Mouse (Mus musculus) kidney, postnatal 25 days (tissue): ENCODE results near the gene Gm49337.

Experiments
- DNase-seq, 2 experiments: peaks; one replicate each; pipeline ENCODE4 v3.0.0; 2021; ENCODE audit warnings: mixed read lengths in 2 of 2

Gm49337 gene

DNA sequence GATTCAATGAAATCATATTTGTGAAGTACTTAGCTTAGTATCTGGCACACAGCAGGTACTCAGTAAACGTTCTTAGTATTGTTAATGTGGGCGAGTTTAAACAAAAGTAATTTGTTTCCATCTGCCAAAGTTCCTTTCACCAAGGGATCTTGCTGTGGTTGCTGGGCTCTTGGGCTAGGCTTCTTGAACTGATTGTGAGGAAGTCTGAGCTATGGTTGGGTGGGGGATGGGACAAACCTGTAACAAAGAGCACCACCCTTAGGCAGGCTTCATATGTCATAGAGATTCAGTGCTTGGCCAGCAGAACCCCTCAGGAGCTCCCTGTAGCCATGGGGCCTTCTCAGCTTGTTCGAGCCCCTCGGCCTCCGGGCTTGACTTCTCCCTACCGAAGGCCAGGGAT, at the start of gene Gm49337, which contains the start of gene 1700042G07Rik:
TSS of gene Gm49337 (plus strand) at position 313 of the 400 bp plus-strand sequence.
TSS of gene 1700042G07Rik (plus strand) at position 301 of the 400 bp plus-strand sequence.
- DNase-seq, result no peak

DNA sequence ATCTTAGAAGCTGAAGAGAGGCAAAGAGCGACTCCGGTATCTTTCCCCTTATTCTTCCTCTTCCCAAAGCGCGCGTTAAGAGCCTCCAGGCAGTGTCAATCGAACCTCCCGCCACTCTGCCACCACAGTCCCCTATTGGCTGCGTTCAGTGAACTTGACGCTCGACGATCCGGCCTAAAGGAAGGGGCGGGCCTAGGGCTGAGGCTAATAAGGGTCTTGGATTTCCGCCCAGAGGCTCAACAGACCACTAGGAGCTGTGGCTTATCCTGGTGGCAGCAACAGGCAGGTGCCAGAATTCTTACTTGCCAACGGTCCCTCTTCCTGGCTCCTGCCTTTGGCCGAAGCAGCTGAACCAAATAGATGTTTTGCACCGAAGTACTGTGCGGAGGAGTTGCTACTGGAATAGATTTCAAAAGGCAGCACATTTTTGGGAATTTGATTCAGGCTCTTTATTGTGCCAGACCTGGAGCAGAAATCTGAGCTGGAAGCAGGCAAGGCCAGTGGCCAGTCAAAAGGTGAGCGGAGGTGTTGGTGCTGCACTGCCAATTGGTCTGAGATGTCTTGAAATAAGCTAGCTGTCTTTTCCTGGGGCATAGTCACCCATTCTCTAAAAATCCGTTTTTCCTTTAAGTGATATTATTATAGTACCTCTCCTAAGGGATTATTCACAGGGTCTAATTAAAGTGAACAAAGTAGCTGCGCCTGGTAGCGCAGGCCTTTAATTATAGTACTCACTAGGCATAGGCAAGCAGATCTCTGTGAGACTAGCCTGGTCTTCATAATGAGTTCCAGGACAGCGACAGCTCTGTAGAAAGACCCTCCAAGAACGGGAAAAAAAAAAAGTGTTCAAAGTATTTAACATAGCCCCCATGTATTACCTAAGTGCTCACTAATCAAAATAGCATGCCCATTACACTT, 49.3 kb upstream of the Gm49337 start, which contains the start of the genes Rad54l and Pomgnt1:
TSS of gene Rad54l (minus strand) at position 89 of the 918 bp plus-strand sequence.
TSS of gene Pomgnt1 (plus strand) at position 239 of the 918 bp plus-strand sequence.
- DNase-seq, result peak; percentile 87 to 93

DNA sequence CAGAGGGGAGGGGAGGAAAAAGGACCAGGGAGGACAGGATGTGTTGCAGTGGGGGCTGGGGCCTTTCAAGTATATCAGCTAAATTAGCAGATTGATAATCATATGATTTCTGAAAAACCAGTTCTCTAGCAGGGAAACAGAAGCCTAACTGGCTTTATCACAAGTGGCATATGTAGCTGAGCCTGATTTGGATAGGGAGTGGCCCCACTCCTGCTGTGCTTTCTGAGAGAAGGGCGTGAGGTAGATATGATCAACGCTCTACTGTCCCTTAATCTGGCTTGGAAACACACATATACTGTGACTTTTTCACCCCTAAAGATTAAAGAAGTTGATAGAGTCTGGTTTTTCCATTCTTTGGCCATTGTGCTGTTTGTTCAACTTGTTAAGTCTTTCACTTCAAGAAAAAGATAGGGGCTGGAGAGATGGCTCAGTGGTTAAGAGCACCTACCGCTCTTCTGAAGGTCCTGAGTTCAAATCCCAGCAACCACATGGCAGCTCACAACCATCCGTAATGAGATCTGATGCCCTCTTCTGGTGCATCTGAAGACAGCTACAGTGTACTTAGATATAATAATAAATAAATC, 47.3 kb upstream of the Gm49337 start:
- DNase-seq, result no peak

DNA sequence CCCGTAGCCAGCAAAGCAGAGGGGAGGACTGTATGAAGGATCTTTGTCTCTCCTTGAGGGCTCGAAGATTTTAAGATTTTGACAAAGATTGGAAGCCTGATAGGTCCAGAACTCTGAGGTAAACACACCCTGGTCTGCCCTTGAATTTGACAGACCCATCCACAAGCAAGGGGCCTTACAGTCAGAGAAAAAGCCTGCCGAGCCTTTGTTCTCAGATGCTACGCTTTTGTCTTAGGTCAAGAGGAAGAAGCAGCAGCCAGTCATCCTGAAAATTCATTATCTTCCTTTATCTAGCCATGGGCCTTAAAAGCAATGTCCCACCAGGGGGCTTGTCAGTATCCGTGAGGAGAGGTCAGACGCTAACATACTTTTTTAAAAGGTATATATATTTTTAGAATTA, 45.2 kb upstream of the Gm49337 start:
- DNase-seq, result no peak

DNA sequence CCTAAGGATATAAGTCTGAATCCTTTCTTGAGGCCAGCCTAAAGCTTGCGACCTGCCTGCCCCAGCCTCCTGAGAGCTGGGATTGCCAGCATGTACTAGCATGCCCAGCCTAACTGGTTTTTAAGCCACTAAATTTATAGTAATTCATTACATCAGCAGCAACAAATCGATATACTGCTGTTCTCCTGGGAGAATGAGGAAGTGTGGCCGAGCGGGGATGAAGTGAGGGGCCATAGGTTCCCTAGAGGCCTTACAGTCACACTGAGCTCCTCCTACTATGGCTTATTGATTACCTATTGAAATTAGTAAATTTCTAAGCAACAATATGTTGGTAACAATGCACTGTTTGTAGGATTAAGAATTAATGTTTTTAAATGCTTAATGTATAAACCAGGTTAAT, 40.1 kb upstream of the Gm49337 start:
- DNase-seq, result no peak

DNA sequence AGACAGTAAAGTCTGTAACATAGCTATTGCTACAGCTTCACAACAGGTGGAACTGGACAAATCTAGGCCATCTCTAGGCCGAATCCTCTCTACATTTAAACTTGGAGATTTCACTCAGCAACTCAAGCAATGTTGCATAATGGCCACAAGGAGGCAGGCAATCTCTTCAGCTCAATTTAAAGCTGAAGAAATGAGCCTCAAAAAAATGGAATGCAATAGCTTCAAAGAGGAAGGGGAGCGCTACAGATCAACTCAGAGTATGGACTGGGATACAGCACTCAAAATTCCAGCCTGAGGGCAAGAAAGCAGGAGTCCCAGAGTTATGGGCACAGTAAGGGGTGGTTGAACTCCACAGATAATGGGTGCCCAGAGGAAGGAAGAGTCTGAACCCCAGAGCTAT, 38.2 kb upstream of the Gm49337 start:
- no peak for DNase-seq

DNA sequence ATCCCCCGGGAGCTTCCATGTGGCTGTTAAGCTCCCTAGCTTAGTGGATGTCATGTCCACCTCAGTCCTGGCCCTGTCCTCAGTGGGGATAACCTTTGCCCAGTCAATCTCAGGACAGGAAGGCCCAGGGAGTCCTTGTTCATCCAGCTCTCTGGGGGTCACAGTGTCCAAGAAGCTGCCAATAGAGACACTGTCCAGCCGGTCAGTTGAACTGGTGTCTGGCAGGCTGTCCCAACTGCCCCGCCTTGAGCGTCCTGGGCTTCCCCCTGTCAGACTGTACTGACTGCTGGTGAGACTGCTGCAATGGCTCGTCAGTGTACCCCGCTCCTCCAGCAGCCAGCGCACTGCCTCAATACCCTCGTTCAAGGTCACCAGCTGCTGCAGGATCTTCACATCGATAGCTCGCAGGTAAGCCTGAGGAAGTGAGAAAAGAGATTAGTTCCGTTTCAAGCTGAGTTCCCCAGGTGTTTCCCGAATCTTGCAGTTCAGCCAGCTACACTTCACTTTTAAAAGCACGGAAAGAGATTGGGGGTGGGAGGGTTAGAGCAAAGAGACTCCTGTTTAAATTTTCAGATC, 35.7 kb upstream of the Gm49337 start:
- DNase-seq, result no peak

DNA sequence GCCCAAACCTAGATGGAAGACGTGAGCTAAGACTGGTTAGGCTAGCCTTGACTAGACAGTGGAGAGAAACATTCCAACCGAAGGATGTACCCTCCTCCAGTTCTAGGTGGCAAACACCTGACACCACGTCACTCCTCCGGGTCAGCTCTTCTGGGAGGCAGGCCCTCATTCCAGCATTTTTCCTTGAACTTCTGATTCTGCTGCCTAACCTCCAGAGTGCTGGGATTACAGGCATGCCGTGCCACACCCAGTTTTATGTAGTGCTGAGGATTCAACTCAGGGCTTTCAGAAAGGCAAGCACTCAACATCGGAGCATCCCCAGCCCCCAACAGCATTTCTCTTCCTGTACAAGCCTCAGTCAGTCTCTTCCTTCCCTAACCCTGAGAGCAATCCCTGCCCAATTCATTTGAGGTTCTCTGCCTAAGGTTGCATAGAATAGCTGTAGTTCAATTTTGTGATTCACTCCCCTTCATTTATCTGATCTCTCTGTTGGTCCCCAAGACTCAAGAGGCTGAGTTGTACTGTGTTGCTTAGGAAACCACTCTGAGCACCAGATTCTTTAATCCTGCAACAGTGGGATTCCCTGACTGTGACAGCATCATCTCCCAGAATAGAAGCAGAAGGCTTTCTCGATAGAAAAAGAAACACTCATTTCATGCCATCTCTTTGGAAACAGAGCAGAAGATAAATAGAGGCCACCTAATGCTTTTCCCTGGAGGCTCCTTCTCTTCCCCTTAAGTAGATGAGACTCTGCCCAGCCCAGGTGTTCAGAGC, 32.2 kb upstream of the Gm49337 start:
- no peak for DNase-seq

DNA sequence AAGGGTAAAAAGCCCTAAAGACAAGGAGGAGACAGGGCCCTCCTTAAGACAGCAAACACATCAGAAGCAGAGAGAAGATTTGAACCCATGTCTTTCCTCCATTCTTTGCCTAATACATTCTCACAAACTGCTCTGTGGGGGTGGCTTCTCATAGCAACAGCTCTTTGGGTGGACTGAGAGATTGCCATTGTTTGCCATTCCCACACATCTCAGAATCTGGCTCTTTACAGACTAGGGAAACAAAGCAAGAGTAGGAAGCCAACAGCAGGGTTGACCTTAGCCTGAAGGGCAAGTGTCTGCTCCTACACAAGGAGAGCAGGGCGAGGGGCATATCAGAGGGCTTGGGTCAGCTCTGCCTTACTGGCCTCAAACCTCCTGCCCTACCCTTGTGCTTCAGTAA, 31.4 kb upstream of the Gm49337 start:
- DNase-seq, result no peak

DNA sequence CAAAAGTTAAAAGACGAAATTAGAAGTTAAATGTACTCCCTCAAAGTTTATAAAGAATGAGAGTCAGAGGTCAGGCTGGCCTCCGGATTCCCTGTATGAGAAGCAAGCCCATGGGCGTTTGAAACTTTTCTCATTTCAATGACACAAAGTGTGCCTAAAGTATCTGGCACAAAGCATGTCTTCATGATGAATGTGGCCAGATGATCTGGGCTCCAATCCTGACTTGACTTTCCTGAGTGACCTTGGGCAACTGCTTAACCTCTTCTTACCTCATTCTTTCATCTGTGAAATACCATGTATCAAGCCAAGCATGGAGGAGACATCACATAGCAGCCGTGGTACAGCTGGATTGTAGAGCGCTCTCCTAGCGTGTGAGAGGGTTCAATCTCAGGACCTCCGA, 30.9 kb upstream of the Gm49337 start:
- DNase-seq, result peak in 1 of 2 experiments; percentile 44

DNA sequence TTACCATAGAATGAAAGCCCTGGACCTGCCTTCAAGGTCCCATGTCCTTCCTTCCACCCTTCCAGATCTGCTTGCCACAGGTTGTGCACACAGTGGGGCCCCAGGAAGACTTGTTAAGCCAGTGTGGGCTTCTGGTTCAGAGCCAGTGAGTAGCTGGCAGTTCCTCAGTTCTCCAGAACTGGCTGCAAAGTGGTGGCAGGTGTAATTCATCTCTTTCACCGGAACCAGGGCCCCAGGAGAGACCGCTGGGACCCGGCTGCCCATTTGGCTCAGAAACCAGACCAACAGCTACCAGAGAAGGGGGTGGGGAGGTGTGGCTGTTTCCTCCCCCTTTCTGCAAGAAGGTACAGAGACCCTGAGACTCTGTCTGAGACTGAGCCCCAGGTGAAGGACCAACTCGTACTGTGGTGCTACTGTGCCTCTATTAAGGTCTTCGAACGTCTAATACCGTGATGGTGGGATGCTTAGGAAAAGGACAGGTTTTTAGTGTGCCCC, 29.8 kb upstream of the Gm49337 start:
- peak; percentile 44 to 76 for DNase-seq

DNA sequence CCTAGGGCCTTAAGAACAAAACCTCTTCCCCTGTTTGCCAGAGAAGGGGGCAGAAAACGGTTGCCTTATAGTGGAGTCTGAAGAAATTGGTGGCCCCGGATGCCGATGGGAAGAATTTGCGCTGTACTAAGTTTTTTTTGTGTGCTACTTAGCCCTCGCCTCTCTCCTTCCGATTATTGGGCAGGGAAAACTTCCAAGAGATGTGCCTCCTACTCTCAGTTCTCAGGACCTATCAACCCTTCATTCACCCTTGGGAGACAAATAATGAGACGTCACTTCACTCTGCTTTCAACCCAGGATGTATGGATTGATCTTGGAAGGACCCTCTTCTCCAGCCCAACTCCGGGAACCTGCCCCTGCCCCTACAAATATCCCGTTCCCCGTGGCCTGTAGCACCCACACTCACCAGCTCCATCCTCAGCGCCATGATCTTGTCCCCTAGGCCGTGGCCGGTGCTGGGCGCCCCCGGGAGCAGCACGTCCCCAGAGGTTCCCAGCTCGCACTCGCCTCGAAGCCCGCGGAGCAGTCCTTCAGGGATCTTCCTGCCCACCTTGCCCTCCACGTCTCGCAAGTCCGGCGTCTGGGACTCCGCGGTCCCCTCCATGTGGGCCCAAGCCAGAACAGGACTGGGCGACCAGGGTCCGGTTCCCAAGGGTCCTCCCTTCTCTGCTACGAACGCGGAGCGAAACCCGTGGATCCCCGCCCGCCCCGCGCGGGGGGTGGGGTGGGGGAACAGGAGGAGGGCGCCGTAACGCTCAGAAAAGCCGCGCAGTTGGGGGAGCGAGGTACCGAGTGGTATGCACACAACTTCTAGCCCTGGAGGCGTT, 29.1 kb upstream of the Gm49337 start:
- peak; percentile 72 to 88 for DNase-seq

DNA sequence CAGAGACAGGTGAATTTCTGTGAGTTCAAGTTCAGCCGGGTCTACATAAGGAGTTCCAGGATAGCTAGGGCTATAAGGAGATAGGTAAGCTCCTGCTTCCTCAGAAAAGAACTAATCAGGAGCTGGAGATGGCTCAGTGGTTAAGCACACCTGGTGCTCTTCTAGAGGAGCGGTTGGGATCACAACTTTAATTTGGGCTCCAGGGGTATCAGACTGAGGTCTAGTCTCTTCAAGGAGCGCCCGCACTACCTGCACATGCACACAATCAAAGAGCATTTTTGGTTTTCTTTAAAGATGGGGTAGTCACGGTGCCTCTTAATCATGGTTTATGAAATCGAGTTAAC, 23.4 kb upstream of the Gm49337 start:
- no peak for DNase-seq

DNA sequence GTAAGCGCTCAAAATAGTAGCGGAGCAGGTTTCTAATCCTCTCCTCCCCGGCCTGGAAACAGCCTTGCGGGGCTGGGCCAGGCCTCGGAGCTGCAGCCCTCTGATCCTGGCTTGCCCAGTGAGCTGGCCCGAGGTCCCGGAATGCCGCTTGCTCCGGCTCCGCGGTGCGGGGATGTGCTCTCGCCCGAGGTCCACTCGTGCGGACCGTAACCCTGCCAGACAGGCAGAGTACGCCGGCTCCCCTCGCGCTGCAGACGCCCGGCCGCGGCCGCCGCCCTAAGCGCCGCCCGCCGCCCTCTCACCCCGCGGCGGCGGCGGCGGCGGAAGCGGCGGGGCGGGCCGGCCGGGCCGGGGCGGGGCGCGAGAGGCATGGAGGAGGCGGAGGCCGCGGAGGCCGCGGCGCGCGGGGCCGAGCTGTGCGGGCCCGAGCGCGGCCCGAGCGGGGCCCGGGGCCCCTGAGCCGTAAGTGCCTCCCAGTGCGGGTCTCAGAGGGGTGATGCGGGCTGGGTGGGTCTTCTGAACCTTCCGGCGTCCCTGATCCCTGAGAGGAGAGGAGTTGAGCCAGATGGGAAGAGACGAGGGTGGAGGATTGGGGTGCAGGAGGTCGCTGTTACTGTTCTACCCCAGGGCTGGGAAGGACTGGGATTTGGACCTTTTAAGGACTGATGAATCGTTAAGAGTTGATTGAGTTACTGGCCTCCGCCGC, 22.9 kb upstream of the Gm49337 start:
- DNase-seq, result peak; percentile 72 to 87

DNA sequence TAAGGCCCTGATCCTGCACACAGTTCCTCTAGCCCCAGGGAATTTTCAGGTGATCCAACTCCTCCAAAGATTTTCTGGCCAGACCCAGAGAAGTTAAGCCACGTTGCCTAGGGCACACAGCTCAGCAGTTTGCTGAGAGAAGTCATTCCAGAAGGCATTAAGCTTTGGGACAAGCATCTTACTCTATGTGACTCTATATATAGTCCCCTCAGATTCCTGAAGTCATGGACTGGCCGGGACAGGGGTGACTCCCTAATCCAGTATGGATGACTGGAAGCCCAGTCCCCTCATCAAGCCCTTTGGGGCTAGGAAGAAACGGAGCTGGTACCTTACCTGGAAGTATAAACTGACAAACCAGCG, 22.3 kb upstream of the Gm49337 start:
- DNase-seq, result no peak

DNA sequence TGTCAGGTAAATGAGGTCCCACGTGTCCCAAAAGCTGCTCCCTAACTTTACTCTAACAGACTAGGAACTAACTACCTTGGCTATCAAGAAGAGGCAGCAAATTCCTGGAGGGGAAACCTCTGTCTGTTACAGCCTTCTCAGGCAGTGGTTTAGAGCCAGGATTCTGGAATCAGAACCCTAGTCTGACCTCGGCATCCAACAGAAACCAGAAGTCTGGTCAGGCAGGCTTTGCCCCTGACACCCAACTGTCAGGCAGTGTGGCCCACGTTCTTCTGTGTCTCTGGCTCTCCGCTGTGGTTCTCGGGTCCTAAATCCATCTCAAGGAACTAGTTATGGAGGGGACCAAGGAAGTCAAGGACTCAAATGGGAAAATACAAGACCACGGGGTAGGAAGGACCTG, 21.9 kb upstream of the Gm49337 start, which contains the start of gene Lurap1:
TSS of gene Lurap1 (minus strand) at position 101 of the 400 bp plus-strand sequence.
- no peak for DNase-seq

DNA sequence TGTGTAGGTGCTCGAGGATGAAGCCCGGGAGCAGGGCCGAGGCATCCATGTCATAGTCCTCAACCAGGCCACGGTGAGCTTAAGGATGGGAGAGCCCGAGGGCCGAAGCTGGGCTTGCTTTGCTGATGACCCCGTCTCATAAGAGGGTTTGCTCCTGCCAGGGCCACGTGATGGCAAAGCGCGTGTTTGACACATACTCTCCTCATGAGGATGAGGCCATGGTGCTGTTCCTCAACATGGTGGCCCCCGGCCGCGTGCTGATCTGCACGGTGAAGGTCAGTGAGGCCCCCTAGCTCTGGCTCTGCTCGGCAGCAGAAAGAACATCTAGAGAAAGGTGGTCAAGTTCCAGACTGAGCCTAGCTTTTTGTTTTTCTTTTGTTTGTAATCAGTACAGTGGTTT, 20.5 kb upstream of the Gm49337 start:
- DNase-seq, result no peak

DNA sequence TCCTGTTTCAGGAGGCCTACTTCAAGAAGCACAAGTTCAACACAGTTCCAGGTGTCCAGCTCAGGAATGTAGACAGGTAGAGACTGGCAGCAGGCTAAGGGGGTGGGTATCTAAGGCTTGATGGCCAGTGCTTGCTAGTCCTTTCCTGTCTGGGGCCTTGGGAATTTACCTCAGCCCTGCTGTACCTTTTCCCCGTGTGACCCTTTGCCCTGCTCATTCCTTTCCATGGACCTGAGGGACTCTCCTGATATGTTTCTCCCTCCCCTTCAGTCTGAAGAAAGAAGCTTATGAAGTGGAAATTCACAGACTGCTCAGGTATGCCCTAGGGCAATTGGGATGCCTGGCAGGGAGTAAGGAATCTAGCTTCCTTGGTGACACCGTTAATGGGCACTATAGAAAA, 15.3 kb upstream of the Gm49337 start:
- DNase-seq, result peak; percentile 36 to 82

DNA sequence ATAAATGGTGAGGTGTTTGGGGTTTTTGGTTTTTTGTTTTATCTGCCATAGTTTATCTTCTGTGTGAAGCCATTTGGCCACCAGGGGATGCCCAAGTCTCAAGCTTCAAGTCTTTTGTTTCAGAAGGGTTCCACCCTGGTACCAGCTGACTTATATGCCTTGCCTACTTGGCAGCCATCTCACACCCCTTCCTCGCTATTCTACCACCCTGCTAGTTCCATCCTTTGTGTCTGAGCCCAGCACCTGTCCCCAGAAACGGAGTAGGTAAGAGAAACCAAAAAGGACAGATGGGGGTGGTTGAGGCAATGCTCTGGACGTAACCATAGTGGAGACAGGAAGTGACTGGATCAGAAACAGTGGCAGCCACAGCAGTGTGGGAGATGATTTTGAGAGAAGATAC, 13.3 kb upstream of the Gm49337 start:
- peak in 1 of 2 experiments; percentile 51 for DNase-seq

DNA sequence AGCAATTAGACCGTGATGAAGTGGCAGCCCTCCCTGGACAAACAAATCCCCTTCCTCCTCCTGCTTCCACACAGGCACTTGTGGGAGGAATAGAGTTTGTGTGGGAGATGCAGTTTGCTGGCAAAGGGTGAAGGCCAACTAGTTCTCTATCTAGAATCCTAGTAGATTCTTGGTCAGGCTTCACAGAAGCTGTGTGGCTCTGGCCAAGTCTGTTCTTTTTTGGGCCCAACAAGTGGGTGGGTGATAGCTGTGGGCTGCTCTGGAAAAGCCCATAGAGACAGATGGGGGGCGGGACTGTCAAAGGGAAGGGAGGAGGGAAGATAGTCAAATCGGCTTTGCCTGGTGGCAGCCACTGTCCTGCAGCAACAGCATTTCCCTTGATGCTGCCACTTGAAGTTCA, 12.4 kb upstream of the Gm49337 start:
- DNase-seq, result no peak

DNA sequence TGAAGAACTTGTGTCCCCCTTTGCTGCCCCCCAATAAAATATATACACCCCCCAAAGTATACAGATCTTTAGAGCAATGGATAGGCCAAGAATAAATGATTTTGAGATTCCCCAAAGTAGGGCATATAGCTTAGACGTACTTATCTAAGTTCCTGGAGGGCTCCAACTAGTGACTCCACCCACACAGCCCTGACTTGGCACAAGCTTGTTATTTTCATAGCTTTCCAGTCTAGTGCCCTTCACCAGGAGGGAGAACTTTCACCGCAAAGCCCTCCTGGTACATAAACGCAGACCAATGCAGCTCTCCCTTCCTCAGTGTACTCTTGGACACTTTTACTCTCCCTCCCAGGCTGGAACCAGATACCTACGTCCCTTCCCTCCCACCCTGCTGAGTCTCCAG, 11.0 kb upstream of the Gm49337 start:
- DNase-seq, result peak; percentile 60 to 77
